Mouse (Mus musculus) cerebellum, postnatal 36 days (tissue): Measurements from ENCODE around the gene Clic6.
A peak's percentile ranks its signal among the peaks of the same experiment; 100 is the strongest.
"Not testable (repeated sequence)": the region's sequence is repeated elsewhere in the genome, so short reads cannot be mapped to it uniquely, and the experiment has no call there.

ENCODE experiments used
- DNase-seq, 2 experiments: peaks; one replicate each; pipeline ENCODE4 v3.0.0; 2021 to 2022; ENCODE audit warnings: mixed read lengths in 2 of 2

The Clic6 gene

DNA sequence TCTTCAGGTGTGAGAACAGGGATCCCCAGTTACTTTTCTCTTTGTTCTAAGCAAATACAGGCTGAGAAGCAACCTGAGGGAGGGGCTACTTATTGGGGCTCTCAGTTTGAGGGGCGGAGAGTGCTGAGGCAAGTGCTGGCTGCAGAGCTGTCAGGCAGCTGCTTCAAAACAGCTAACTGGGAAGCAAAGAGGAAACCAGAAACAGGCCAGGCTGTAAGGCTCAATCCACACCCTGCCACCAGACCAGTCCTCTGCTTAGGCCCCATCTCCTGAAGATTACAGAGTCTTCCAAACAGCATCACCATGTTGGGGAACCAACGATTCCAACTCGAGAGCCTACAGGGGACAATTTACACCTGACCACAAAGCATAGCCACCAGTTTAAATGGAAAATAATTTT lies 12.6 kb upstream of the Clic6 start:
- no peak for DNase-seq

DNA sequence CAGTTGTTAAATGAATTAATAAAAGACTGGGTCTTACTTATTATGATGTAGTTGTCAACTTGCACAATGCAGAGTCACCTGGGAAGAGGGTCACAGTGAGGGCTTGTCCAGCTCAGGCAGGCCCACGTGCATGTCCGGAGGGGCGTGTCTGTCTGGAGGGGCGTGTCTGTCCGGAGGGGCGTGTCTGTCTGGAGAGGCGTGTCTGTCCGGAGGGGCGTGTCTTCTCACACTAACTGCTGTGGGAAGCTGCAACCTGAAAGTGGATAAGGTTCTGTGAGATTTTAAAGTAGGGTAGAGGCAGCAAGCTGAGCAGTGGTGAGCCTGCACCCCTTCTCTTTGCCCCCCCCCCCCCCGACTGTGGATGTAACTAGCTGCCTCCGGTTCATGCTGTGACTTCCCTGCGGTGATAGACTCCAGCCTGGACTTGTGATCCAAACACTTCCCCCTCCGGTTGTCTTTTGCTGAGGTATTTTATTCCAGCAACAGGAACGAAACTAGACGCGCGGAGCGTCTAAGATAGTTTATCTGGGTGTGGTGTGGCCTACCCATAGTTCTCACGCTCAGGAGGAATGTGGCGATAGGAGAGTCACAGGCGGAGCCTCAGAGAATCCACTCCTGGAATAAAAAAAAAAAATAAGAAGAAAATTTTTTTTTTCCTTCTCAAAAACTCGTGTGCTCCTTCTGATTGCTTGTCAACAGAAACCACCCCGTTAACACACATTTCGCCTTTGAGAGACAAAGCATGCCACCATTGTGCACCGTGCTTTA lies 10.3 kb upstream of the Clic6 start:
- DNase-seq, result no peak

DNA sequence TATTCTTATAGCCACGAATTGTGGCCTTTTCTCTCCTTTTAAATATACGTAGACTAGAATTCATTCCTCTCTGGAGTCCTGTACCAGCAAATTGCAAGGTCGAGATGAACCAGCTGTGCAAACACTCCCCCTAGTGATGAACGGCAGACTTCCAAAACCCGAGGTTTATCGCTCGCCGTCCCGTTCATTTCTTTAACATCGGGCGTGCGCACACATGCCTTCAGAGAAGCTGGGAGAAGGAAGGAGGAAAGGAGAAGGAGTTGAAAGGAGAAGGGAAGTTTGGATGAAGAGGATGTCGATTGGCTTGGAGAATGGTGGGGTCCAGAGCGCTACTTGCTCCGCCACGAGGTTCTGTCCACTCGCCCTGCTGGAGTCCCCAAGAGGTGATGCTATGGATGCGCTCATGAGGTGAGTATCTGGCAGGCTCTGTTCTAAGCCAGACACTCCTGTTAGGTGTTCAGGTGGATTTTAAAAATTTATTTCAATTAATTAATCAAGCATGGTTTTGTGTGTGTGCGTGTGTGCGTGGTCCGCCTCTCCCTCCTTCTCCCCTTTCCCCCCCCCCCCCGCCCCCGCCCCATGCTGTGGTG lies 6.9 kb upstream of the Clic6 start:
- peak; percentile 61 to 62 for DNase-seq

DNA sequence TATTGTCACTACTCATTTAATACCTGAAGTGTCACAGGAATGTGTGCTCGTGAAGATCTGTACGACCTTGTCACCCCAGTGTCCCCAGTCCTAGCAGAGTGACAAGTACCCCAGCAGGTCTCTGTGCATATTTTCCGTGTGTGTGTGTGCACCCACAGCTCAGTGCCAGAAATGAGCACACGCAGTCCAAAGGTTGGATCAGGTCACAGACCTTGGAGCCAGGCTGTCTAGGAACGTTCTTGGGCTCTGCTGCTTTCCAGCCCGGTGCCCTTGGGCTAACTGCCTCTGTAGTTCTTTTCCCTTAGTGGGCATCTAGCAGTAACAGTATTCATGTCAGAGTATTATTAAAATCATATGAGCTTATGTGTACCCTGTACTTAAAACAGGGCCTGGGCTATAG lies 1.6 kb downstream of the Clic6 start:
- DNase-seq, result no peak

DNA sequence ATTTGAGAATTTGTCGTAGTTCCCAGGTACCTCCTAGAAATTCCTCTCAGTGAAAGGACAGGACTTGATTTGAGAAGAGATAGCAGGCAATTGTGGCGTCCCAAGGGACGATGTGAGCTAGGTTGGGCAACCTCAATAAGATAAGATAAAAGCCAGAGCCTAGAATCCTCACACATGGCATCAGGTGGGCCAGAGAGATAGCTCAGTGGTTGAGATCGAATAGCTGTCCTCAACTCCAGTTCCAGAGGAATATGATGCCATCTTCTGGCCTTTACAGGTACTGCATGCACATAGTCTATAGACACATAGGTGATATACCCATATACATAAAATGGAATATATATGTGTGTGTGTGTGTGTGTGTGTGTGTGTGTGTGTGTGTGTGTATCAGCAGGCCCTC lies 2.0 kb downstream of the Clic6 start:
- DNase-seq, result peak in 1 of 2 experiments; percentile 35

DNA sequence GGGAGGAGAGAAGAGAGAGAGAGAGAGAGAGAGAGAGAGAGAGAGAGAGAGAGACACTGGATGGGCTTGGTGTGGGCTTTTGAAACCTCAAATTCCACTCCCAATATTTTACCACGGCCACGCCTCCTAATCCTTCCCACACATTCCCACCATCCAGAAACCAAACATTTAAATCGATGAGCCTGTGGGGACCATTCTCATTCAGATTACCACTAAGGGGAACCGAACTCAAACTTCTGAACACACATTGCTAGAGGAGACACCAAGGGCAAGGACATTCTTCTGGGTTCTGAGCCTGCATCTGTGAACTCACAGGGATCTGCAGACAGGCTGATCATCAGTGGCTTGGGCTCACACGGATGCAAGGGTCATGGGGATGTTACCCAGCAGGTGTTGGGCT lies 2.9 kb downstream of the Clic6 start:
- DNase-seq, result no peak

DNA sequence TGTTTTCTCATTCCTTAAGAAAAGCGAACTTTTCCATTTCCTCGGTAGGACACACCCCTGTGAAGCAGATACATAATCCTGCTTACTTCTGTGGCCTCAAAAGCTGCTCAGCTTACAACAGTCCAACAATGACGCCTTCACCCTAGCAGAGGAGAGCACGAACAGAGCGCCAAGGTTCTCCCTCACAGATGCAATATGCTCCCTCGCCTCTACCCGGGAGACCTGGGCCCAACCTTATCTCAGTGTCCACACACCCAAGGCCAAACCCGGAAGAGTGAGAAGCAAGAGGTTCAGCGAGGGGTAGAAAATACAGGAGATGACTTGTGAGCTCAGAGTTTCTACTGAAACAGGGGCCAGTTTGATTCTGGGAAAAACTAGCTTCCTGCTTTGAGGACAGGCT lies 3.8 kb downstream of the Clic6 start:
- no peak for DNase-seq

DNA sequence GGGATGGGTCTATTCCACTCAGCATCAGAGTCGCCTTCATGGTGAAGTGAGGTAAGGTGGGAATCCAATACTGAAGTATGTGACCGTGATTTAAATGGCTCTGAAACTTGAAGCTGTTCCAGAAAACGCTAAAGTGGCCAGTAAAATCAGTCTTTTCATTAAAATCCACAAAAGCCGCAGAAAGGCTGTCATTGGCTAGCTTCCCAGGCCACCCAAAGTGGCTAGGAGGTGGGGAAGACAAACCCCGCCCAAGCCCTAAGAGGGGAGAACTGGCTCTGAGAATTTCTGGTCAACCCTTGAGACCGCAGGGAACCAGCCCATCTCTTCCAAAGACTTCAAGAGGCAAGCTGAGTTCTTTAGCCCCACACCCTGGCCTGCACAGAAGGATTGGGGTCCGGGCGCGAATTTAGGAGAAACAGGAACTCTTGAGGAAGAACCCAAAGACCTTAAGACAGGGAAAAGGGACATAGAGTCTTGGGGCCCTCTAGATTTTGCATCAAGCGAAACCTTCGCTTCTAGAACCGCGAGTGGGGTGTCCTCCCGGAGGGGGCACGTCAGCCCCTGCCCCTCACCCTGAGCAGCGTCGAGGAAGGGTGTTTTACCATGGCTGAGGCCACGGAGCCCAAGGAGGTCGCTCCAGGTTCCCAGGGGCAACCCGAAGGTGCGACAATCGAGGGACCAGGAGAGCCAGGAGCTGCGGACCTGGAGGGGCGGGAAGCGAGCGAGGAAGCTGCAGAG lies 12.5 kb downstream of the Clic6 start:
- no peak for DNase-seq

DNA sequence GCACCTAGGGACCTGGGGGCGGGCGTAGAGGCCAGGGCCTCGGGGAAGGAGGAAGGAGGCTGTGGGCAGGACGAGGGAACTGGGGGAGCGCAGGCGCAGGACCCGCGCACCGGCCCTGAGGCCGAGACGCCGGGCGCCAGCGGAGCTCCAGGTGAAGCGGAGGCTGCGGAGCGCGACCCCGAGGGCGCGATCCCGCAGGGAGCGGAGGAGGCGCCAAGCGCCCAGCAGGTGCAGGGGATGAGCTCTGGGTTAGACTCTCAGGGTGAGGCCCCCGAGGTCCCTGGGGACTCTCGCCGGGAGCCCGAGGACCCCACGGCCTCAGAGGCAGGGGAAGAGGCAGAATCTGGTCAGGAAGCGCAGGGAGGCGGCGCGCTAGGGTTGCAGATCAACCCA lies 13.0 kb downstream of the Clic6 start:
- DNase-seq, result no peak

DNA sequence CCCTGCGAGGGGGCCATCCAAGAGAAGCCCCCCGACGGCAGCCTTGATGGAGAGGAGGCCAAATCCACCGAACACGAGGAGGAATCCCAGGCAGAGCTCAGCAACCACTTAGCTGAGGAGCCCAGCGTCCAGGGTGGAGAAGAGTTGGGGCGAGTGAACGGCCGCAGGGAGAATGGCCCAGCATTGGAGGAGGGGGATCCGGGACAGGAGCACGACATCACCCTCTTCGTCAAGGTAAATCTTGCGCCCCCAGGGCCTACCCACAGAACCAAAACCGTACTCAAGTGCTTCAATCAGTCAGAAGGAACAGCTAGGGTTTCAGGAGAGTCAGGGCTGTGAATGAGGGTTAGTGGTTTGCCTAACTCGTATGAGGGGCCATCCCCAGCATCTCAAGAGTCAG lies 13.8 kb downstream of the Clic6 start:
- no peak for DNase-seq

DNA sequence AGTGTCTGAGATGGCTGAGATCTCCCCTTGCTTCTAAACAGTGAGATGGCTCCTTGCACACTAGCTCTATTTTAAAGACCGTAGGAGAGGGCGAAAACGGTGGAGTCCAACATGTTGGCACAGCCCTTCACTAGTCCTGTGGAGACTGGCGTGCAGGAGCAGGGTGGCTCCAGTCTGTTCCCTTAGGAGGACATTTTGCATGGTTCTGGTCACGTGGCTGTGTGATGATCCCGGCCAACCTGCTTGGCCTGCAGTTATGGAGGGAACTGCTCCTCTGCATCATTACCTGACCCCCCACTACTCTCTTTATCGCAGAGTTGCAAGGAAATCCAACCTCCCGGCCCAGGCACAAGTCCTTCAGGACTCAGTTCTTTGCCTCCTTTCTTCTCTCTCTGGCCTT lies 15.0 kb downstream of the Clic6 start:
- no peak for DNase-seq

DNA sequence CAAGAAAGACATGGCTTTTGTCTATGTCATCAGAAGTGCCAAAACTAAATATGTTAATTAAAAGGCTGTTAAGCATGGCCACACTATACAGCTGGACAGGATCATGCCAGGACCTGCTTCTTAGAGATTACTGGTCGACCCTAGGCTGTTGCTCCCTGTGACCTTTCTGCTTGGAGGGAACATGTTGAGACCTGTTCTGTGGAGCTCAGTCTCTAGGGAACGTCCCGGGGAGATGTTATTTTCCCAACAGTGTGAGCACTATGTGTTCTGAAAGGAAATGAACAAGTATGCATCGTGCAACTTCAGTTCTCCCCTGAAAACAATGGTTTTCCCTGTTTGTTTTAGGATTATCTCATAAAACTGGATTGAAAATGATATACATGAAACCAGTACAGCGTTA lies 17.6 kb downstream of the Clic6 start:
- DNase-seq, result no peak

DNA sequence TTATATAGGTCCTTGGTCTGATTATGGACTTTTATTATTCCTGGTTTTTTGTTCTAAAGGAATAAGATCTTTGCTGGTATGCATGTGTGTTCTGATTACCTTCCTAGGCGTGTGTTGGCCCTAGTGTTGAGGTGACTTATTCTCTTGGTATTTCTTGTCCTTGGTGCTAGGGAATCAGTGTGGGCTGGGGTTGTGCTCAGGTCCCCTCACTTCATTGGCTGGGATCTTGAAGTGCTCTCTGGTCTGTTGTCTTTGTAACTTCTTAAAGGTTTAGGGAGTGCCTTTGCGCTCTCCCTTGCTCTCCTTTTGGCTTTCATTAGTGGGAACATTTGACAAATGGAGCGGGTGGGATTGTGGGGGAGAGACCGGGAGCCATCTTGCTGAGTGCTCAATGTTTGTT lies 22.0 kb downstream of the Clic6 start:
- no peak for DNase-seq

DNA sequence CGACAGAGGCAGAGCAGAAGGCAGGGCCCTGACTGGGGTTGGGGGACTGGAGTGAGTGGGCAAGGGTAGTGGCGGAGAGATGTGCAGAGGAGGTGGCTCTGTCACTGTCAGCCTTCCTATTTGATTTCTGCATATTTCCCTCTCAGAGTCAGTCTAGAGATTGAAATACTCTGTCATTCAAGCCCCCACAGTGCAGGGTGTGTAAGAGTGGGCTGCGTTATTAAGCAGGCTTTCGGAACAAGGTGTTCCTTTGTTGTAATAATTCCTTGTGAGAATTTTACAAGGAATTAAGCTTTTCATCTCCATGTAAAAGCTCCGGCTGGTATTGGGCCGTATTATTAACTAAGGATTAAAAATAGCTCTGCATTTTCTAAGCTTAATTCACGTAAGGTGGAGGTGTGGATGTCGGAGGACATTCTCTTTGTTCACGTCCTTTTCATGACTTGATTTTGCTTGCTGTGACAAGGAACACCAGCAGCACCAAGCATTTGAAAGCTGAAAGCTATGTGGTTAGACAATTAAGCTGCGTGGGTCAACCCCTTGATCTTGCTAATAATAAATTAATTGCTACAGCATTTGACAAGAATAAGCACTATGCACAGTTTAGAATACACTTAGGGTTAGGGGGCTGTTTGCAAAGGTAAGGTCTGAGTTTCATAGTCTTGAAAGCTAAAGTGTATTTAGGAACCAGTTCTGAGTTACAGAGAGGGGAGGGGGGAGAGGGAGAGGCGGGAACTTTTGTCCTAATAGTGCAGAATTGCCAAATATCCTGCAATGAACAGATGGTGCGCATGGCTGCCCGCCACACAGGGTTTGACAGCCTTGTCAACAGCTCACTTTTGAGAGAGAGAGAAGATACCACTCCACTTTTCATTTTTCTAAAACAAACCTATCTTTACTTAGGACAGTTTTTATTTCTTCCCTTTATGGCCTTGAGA lies 25.6 kb downstream of the Clic6 start:
- DNase-seq, result peak; percentile 41 to 52

DNA sequence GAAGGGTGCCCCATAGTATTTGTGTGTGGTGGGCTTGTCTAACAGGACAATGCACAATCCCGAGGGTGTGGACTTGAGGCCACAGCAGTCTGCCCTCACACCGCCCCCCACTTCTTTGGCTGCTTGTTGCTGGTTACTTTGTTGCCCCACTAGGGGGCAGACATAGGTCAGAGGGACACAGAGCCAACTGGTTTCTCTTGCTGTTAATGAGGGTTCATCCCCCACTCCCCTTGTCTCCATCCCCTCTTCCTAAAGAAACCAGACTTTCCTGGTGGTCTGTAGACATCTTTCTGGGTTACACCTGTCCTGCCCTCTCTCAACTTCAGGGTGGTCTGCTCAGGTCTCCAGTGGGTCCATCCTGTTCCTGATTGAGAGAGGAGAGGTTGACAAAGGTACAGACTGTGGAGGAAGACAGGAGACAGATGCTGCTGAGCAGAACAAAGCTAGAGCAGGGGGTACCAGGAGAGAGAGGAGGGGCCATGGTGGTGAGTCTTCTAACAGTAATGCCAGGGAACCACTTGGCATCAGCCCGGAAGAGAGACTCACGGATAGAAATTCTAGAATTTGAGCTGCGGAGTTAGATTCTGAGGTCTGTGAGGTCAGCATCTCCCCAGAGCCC lies 26.3 kb downstream of the Clic6 start:
- peak; percentile 13 to 19 for DNase-seq

DNA sequence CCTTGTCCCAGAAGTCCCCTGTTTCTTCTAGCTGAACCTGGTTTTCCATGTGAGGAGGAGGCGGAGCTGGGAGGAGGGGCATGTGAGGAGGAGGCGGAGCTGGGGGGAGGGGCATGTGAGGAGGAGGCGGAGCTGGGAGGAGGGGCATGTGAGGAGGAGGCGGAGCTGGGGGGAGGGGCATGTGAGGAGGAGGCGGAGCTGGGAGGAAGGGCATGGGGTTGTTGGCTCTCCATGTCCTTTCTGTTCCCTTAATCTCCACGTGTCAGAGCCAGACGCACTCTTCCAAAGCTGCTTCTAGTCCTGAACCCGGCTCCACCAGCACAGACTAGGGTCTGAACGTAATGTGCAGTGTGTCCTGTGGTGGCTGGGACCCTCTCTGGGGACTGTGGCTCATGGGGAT lies 29.4 kb downstream of the Clic6 start:
- not testable (repeated sequence) for DNase-seq

DNA sequence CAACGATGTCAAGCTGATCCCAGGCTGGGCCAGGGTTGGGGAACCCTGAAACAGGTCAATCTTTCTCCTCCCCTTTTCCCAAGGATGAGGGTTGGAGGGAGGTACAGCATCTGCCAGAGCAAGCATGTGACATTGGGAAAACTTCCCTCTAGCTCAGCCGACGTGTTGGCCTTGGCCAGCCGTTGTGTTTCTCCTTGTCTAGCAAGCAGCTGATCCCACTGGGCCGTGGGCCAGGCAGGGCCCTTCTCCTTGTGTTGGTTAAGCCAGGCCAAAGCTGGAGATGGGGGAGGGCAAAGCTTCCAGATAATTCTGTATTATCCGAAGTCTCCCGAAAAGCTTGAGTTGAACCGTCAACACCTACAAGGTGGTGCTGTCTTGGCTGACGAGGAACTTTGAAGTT lies 30.6 kb downstream of the Clic6 start:
- no peak for DNase-seq

DNA sequence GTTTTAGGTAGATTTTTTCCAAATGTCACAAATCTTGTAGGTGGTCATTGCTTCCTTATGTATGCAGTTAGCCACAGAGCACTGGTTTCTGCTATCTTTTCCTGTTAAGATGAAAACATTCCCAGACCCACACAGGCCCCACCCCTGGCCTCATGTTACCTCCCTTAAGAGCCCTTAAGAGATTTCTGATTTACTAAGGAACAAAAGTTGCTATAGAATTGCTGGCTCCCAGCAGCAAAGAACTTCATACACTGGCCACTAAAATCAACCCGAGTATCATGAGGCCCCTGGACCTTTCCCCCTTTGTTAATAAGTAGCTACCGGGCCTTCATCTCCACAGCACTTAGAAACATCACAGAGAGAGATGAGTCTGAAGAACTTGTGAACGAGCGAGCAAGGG lies 33.2 kb downstream of the Clic6 start:
- no peak for DNase-seq

DNA sequence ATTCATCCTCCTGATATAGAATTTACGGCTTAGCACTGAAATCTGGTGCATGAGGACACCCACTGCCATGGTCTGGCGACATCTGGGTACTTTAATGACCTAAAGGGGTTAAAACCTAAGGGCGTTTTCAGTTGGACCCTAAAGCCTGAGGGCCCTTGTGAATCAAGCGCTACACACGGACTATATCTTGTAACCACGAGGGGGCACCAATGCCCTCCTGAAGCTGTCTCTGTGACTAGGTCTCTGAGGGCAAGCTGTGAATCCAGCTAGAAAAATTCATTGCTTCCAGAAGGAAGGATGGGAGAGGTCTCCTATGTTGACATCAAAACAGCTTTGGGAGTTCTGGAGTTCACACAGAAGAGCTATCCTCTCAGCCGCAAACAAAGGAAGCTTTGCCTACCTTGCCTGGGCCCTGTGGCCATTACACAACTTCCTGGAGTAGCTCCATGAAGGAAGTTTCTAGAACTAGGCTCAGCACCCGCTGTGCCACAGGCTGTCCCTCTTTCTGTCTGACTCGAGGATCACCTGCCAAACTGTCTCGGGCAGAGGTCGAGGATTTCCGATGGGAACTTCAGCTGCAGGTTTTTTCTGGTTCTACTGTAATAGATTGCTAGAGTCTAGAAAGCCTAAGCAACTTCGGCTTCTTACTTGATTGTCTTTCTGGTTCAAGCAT lies 34.4 kb downstream of the Clic6 start:
- peak; percentile 27 to 28 for DNase-seq

DNA sequence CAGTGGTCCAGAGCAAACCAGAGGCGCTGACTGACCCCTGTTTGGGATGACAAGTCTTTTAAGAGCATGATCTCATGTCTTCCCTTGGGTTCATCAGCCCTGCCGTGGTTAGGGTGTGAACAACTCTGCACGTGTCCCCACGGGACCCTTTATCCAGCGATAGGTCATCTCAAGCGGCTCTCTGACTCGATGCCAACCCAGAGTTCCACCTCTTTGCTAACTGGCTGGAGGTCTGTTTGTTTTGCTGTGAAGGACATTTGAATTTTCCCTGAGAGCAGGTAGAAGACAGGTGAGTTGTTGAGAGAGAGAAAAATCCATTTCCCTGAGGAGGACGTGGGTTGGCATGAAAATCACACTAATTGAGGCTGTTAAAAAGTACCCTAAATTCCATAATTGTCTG lies 37.8 kb downstream of the Clic6 start:
- no peak for DNase-seq

DNA sequence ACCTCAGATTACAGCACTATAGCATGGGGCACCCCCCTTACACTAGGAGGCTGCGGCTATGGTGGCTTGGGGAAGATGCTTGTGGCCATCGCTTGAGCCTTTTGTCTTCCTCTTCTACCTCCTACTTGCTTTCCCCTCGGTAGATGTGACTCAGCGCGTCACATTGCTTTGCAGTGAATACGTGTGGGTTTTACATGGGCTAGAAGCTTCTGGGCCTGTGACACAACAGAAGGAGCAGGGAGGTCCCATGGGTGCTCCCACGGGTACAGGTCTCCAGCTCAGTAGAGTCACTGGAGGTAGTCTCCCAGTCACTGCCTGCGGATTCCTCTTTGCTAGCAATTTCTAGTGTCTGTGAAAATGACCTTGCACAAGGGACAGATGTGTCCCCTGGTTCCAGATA lies 39.1 kb downstream of the Clic6 start:
- DNase-seq, result no peak

DNA sequence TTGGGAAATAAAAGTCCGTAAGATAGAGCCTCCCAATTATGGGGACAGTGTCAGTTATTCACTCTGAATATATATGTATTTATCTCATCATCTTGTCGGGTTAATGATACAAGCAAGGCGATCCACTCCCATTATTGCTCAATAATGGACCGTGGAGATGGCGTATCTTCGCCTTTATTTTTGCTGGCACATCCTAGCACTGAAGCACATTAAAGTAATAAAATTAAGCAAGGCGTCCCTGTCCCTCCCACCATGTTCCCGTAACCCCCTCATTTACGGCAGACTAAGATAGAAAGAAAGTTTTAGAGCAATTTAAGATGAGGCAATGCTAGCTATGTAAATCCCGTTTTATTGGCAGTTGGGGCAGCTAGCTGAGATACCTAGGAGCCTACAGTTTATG lies 40.4 kb downstream of the Clic6 start:
- no peak for DNase-seq
